Mouse (Mus musculus): ENCODE data around the gene Gm20547.
A peak's percentile ranks its signal among the peaks of the same experiment; 100 is the strongest.
"Not testable (repeated sequence)": the region's sequence is repeated elsewhere in the genome, so short reads cannot be mapped to it uniquely, and the experiment has no call there.

Gene Gm20547

GRCm38 (mm10) chr17:34850517-34851125 lies 31.2 kb downstream of the Gm20547 start:
- DNase-seq (ENCODE audit: low read depth, low spot score) = no peak
- peaks cover 4% of the 10 kb centered on the region for H3K36me3 ChIP-seq (ENCODE audit: control insufficient read depth, insufficient read depth, low read length, poor library complexity, severe bottlenecking)

GRCm38 (mm10) chr17:34849722-34850516 lies 31.9 kb downstream of the Gm20547 start, which contains the start of the genes Skiv2l and Nelfe:
Gene Skiv2l, minus strand, starts transcription at chr17:34850210.
Gene Nelfe, plus strand, starts transcription at chr17:34850391.
- H3K27me3 ChIP-seq (ENCODE audit: control insufficient read depth, insufficient read depth, low read length, poor library complexity, severe bottlenecking) = no peaks in the 10 kb centered on the region
- peak; percentile 98 for DNase-seq (ENCODE audit: low read depth, low spot score)
- H3K36me3 ChIP-seq (ENCODE audit: control insufficient read depth, insufficient read depth, low read length, poor library complexity, severe bottlenecking) = peaks cover 4% of the 10 kb centered on the region

More at GRCm38 (mm10) chr17:34850517-34851125, 31.2 kb downstream of the Gm20547 start:
- no peaks in the 10 kb centered on the region for H3K27me3 ChIP-seq (ENCODE audit: control insufficient read depth, insufficient read depth, low read length, poor library complexity, severe bottlenecking)

GRCm38 (mm10) chr17:34847615-34848014 lies 34.2 kb downstream of the Gm20547 start:
- DNase-seq (ENCODE audit: low read depth, low spot score) = no peak
- H3K27me3 ChIP-seq (ENCODE audit: control insufficient read depth, insufficient read depth, low read length, poor library complexity, severe bottlenecking) = no peaks in the 10 kb centered on the region
- peaks cover 4% of the 10 kb centered on the region; the same call in 1 of the 2 replicates for H3K36me3 ChIP-seq (ENCODE audit: control insufficient read depth, insufficient read depth, low read length, poor library complexity, severe bottlenecking)

GRCm38 (mm10) chr17:34847192-34847591 lies 34.6 kb downstream of the Gm20547 start:
- DNase-seq (ENCODE audit: low read depth, low spot score) = no peak
- Histone ChIP-seq H3K27me3 (ENCODE audit: control insufficient read depth, insufficient read depth, low read length, poor library complexity, severe bottlenecking) (no peaks in the 10 kb centered on the region), H3K36me3 (ENCODE audit: control insufficient read depth, insufficient read depth, low read length, poor library complexity, severe bottlenecking) (peaks cover 4% of the 10 kb centered on the region; the same call in 1 of the 2 replicates)

GRCm38 (mm10) chr17:34844884-34845283 lies 37.0 kb downstream of the Gm20547 start:
- H3K36me3 ChIP-seq (ENCODE audit: control insufficient read depth, insufficient read depth, low read length, poor library complexity, severe bottlenecking) = peaks cover 4% of the 10 kb centered on the region; the same call in 1 of the 2 replicates
- DNase-seq (ENCODE audit: low read depth, low spot score) = no peak
- no peaks in the 10 kb centered on the region for H3K27me3 ChIP-seq (ENCODE audit: control insufficient read depth, insufficient read depth, low read length, poor library complexity, severe bottlenecking)

GRCm38 (mm10) chr17:34840736-34841307 lies 41.0 kb downstream of the Gm20547 start:
- Histone ChIP-seq H3K36me3 (ENCODE audit: control insufficient read depth, insufficient read depth, low read length, poor library complexity, severe bottlenecking) (no peaks in the 10 kb centered on the region; the same call in 1 of the 2 replicates), H3K27me3 (ENCODE audit: control insufficient read depth, insufficient read depth, low read length, poor library complexity, severe bottlenecking) (no peaks in the 10 kb centered on the region)
- DNase-seq (ENCODE audit: low read depth, low spot score) = no peak

GRCm38 (mm10) chr17:34838785-34839184 lies 43.1 kb downstream of the Gm20547 start:
- H3K27me3 ChIP-seq (ENCODE audit: control insufficient read depth, insufficient read depth, low read length, poor library complexity, severe bottlenecking) = no peaks in the 10 kb centered on the region
- no peaks in the 10 kb centered on the region for H3K36me3 ChIP-seq (ENCODE audit: control insufficient read depth, insufficient read depth, low read length, poor library complexity, severe bottlenecking)
- no peak for DNase-seq (ENCODE audit: low read depth, low spot score)

- no peaks in the 10 kb centered on the region for H3K36me3 ChIP-seq (ENCODE audit: control insufficient read depth, insufficient read depth, low read length, poor library complexity, severe bottlenecking)
- DNase-seq (ENCODE audit: low read depth, low spot score) = no peak
- no peaks in the 10 kb centered on the region for H3K27me3 ChIP-seq (ENCODE audit: control insufficient read depth, insufficient read depth, low read length, poor library complexity, severe bottlenecking)
Observed at GRCm38 (mm10) chr17:34837464-34838324, 44.1 kb downstream of the Gm20547 start.

- peak; percentile 97 for DNase-seq (ENCODE audit: low read depth, low spot score)
- Histone ChIP-seq H3K27me3 (ENCODE audit: control insufficient read depth, insufficient read depth, low read length, poor library complexity, severe bottlenecking) (no peaks in the 10 kb centered on the region), H3K36me3 (ENCODE audit: control insufficient read depth, insufficient read depth, low read length, poor library complexity, severe bottlenecking) (peaks cover 4% of the 10 kb centered on the region)
Observed at GRCm38 (mm10) chr17:34836856-34837221, 45.0 kb downstream of the Gm20547 start, which contains the start of the genes Stk19 and Dxo. Gene Stk19, minus strand, starts transcription at chr17:34836945. Gene Dxo, plus strand, starts transcription at chr17:34837019.

- peaks cover 8% of the 10 kb centered on the region for H3K36me3 ChIP-seq (ENCODE audit: control insufficient read depth, insufficient read depth, low read length, poor library complexity, severe bottlenecking)
- no peaks in the 10 kb centered on the region for H3K27me3 ChIP-seq (ENCODE audit: control insufficient read depth, insufficient read depth, low read length, poor library complexity, severe bottlenecking)
- DNase-seq (ENCODE audit: low read depth, low spot score) = no peak
Observed at GRCm38 (mm10) chr17:34836155-34836855, 45.5 kb downstream of the Gm20547 start.

GRCm38 (mm10) chr17:34830776-34831175 lies 51.1 kb downstream of the Gm20547 start:
- not testable (repeated sequence) for DNase-seq (ENCODE audit: low read depth, low spot score); H3K27me3 ChIP-seq (ENCODE audit: control insufficient read depth, insufficient read depth, low read length, poor library complexity, severe bottlenecking)
- H3K36me3 ChIP-seq (ENCODE audit: control insufficient read depth, insufficient read depth, low read length, poor library complexity, severe bottlenecking) = peaks cover 36% of the 10 kb centered on the region

- Histone ChIP-seq H3K27me3 (ENCODE audit: control insufficient read depth, insufficient read depth, low read length, poor library complexity, severe bottlenecking) (no peaks in the 10 kb centered on the region), H3K36me3 (ENCODE audit: control insufficient read depth, insufficient read depth, low read length, poor library complexity, severe bottlenecking) (no peaks in the 10 kb centered on the region)
- DNase-seq (ENCODE audit: low read depth, low spot score) = no peak
Observed at GRCm38 (mm10) chr17:34814818-34815370, 66.9 kb downstream of the Gm20547 start.

- H3K36me3 ChIP-seq (ENCODE audit: control insufficient read depth, insufficient read depth, low read length, poor library complexity, severe bottlenecking); H3K27me3 ChIP-seq (ENCODE audit: control insufficient read depth, insufficient read depth, low read length, poor library complexity, severe bottlenecking): not testable (repeated sequence)
- peak; percentile 53 for DNase-seq (ENCODE audit: low read depth, low spot score)
Observed at GRCm38 (mm10) chr17:34813747-34814146, 68.1 kb downstream of the Gm20547 start.

Data from splenic B cell, adult 2 months (primary cell).